In genomic region chr7:143476702-143477335, GRCm38 (mm10) we compare ENCODE assay signal across 22 mouse cellular contexts. TPM values are rescaled to one million over a fixed set of nuclear protein-coding genes. Genes with fewer than 3 reads are reported as not detected.
A peak's percentile ranks its signal among the peaks of the same experiment; 100 is the strongest.
DNase-seq lines count a peak whose midpoint lies in the region; TF ChIP-seq lines count a peak whose summit lies in the region.
"Had no signal": no experiment of that assay in that cellular context is flagged by ENCODE, and none has a peak within 500 bp of the region (broad histone marks: within the 10 kb centered on the region; RNA-seq: fewer than 3 reads in every experiment).

No protein-coding gene starts in this region.

- H3K9ac ChIP-seq in heart, adult 2 months (ENCODE audit: low read depth, low read length) = no peak overlapping the region
- H3K9ac ChIP-seq: hindbrain, embryonic 12.5 days; limb, embryonic 15.5 days; stomach, embryonic 15.5 days had no signal

- no peak overlapping the region for H3K27ac ChIP-seq in heart, adult 2 months
- H3K27ac ChIP-seq in layer of hippocampus, adult 2 months = no peak overlapping the region
- H3K27ac ChIP-seq: hindbrain, embryonic 12.5 days; limb, embryonic 15.5 days; stomach, embryonic 15.5 days had no signal

- no peak for TF ChIP-seq EP300 in heart, adult 2 months (IDR thresholded peaks at IDR 0.05; ENCODE audit: insufficient read depth, low read depth, low read length)

- DNase-seq in heart, adult 2 months = no peak
- no peak for DNase-seq in heart, postnatal 14 days
- DNase-seq in layer of hippocampus, adult 2 months (ENCODE audit: low spot score in 2 of 2) = no peak
- DNase-seq in layer of hippocampus, postnatal 36 days = no peak
- peak; percentile 14 for DNase-seq in A20 (ENCODE audit: low read depth, low spot score)
- DNase-seq in induced T-regulatory cell, adult 2 months (ENCODE audit: low read depth) = peak; percentile 16
- no peak for DNase-seq in urinary bladder, postnatal 25 days (ENCODE audit: low spot score)
- no peak for DNase-seq in embryo, embryonic 10.5 days (ENCODE audit: low spot score)
- DNase-seq: adrenal gland, adult 2 months; cerebellum, adult 11 months; cerebellum, postnatal 14 days; gastrocnemius, postnatal 14 days; midbrain, embryonic 14.5 days; spleen, adult 18-20 months had no signal

- no peaks in the 10 kb centered on the region for H3K79me2 ChIP-seq in heart, adult 2 months (replicated peaks; ENCODE audit: control insufficient read depth, insufficient read depth, low read length)

- peaks cover 5% of the 10 kb centered on the region for H3K4me1 ChIP-seq in heart, adult 2 months (ENCODE audit: control insufficient read depth, insufficient read depth, low read length)
- H3K4me1 ChIP-seq: stomach, embryonic 15.5 days had no signal

- no peak overlapping the region for H3K4me3 ChIP-seq in heart, adult 2 months
- no peak overlapping the region for H3K4me3 ChIP-seq in layer of hippocampus, adult 2 months
- H3K4me3 ChIP-seq: hindbrain, embryonic 12.5 days; limb, embryonic 15.5 days; stomach, embryonic 15.5 days had no signal

- TF ChIP-seq POLR2A in heart, adult 2 months (IDR thresholded peaks at IDR 0.05; ENCODE audit: insufficient read depth, low read depth, low read length) = no peak

- no peaks in the 10 kb centered on the region for H3K36me3 ChIP-seq in heart, adult 2 months (ENCODE audit: control insufficient read depth, insufficient read depth, low read length)
- H3K36me3 ChIP-seq: hindbrain, embryonic 12.5 days; limb, embryonic 15.5 days; stomach, embryonic 15.5 days had no signal

- 85% methylated on average over 3 of the region's 3 CpGs for WGBS in heart, adult 2 months

- intact Hi-C loops in heart, adult 2 months (cut with DNase I) = no loop called here
- intact Hi-C loops in heart, postnatal 14 days (cut with DNase I) = no loop called here

- TF ChIP-seq CTCF in heart, adult 2 months (IDR thresholded peaks at IDR 0.05) = peak; percentile 24; the same call in 1 of the 2 replicates
- peak; percentile 55 for TF ChIP-seq CTCF in layer of hippocampus, adult 2 months (conservative IDR thresholded peaks at IDR 0.05)

- no peaks in the 10 kb centered on the region for H3K27me3 ChIP-seq in heart, adult 2 months (ENCODE audit: control insufficient read depth, insufficient read depth, low read length)
- H3K27me3 ChIP-seq: limb, embryonic 15.5 days had no signal

RNA-seq across cellular contexts. Expression of gene Slc22a18, which starts 3.3 kb away (rescaled TPM):
- under 1 TPM; 0.36 to 0.42 TPM for total RNA-seq in heart, adult 2 months (2021)
- polyA plus RNA-seq in heart, adult 2 months (2012; rRNA removed) = 2.3 and 2.5 TPM in 2 replicates
- under 1 TPM; 0.15 to 0.69 TPM for total RNA-seq in heart, postnatal 14 days (2021)
- under 1 TPM; 0.29 to 0.54 TPM for total RNA-seq in layer of hippocampus, adult 2 months (2021)
- total RNA-seq in layer of hippocampus, postnatal 36 days (2021) = under 1 TPM; 0.28 to 0.65 TPM

RNA-seq across cellular contexts. Expression of gene Cdkn1c, which starts 16.0 kb away (rescaled TPM):
- total RNA-seq in heart, adult 2 months (2021) = 10 to 100 TPM; 33.9 to 42.4 TPM
- 12.3 and 15.7 TPM in 2 replicates for polyA plus RNA-seq in heart, adult 2 months (2012; rRNA removed)
- total RNA-seq in heart, postnatal 14 days (2021) = 10 to 100 TPM; 37.3 to 52.0 TPM
- total RNA-seq in layer of hippocampus, adult 2 months (2021) = 1 to 10 TPM; 2.5 to 6.7 TPM
- total RNA-seq in layer of hippocampus, postnatal 36 days (2021) = 1 to 10 TPM; 3.6 to 6.7 TPM

RNA-seq across cellular contexts. Expression of gene Phlda2, which starts 26.1 kb away (rescaled TPM):
- not detected for total RNA-seq in heart, adult 2 months (2021)
- not detected in 2 replicates for polyA plus RNA-seq in heart, adult 2 months (2012; rRNA removed)
- not detected for total RNA-seq in heart, postnatal 14 days (2021)
- total RNA-seq in layer of hippocampus, adult 2 months (2021) = not detected
- total RNA-seq in layer of hippocampus, postnatal 36 days (2021) = not detected
- total RNA-seq: gastrocnemius, postnatal 14 days; heart, adult 8-10 months; layer of hippocampus, postnatal 10 days; left cerebral cortex, postnatal 25 days; megakaryocyte, adult 5-6 weeks had no signal
- polyA plus RNA-seq: heart, postnatal 0 days had no signal

Comparison
In these comparisons a context has a peak if more than half of its experiments do, and no peak if none do; other contexts are left out.
1. DNase-seq: peak in A20 (single experiment) and induced T-regulatory cell, adult 2 months (single experiment); none in heart, adult 2 months (0 of 2), heart, postnatal 14 days (0 of 2), layer of hippocampus, adult 2 months (0 of 2), layer of hippocampus, postnatal 36 days (0 of 2), urinary bladder, postnatal 25 days (single experiment) and embryo, embryonic 10.5 days (single experiment).
2. RNA of gene Cdkn1c, which starts 16.0 kb away (total RNA-seq): 37.3 to 52.0 TPM in heart, postnatal 14 days and 33.9 to 42.4 TPM in heart, adult 2 months; 3.6 to 6.7 TPM in layer of hippocampus, postnatal 36 days and 2.5 to 6.7 TPM in layer of hippocampus, adult 2 months; every median in the first group is over 4 times any median in the second.